Mouse (Mus musculus) hindbrain, embryonic 16.5 days (tissue): ENCODE results near the gene Astn2. TPM values are rescaled to one million over a fixed set of nuclear protein-coding genes. Genes with fewer than 3 reads are reported as not detected.

Source experiments
- ATAC-seq: fragments of 200-750 bp; cut with Nextera tagmentation; 2 replicates; pipeline ENCODE4 v1.8.0; 2017; ENCODE audit warnings: moderate TSS enrichment, moderate library complexity
- H3K27ac ChIP-seq: fragments of 300-500 bp; sonication (generic); 2 replicates; pipeline ENCODE4 v1.5.1; 2014; ENCODE audit warnings: low read depth, mild to moderate bottlenecking, control low read depth, low read length, moderate library complexity
- H3K27me3 ChIP-seq: fragments of 300-500 bp; sonication (generic); replicated peaks from 2 replicates; pipeline ENCODE4 v1.6.1; 2014; ENCODE audit warnings: low read length; ENCODE audit not compliant: control insufficient read depth, insufficient read depth
- H3K36me3 ChIP-seq: fragments of 300-500 bp; sonication (generic); 2 replicates; pipeline ENCODE4 v1.6.1; 2014; ENCODE audit warnings: mild to moderate bottlenecking, low read length, moderate library complexity, mixed read lengths; ENCODE audit not compliant: control insufficient read depth, insufficient read depth
- H3K4me1 ChIP-seq: fragments of 300-500 bp; sonication (generic); 2 replicates; pipeline ENCODE4 v1.6.1; 2014; ENCODE audit warnings: low read depth, low read length; ENCODE audit not compliant: control insufficient read depth, insufficient read depth
- H3K4me2 ChIP-seq: fragments of 300-500 bp; sonication (generic); 2 replicates; pipeline ENCODE4 v1.6.1; 2014; ENCODE audit warnings: mild to moderate bottlenecking, low read length, control low read depth, moderate library complexity
- H3K4me3 ChIP-seq: fragments of 300-500 bp; sonication (generic); 2 replicates; pipeline ENCODE4 v1.5.1; 2014; ENCODE audit warnings: mild to moderate bottlenecking, low read length, control low read depth, moderate library complexity
- H3K9ac ChIP-seq: fragments of 300-500 bp; sonication (generic); 2 replicates; pipeline ENCODE4 v1.6.1; 2014; ENCODE audit warnings: low read depth, mild to moderate bottlenecking, control low read depth, low read length, moderate library complexity
- H3K9me3 ChIP-seq: fragments of 300-500 bp; sonication (generic); 2 replicates; pipeline ENCODE4 v1.6.1; 2014; ENCODE audit warnings: mild to moderate bottlenecking, low read length, moderate library complexity; ENCODE audit not compliant: control insufficient read depth
- WGBS: fragments of 180-500 bp; shearing (Covaris S2); extraction: QIAGEN DNeasy Blood & Tissue Kit; methylation state at CpG from one replicate; pipeline ENCODE4 v1.1.7; 2014; 5-methylcytosine and 5-hydroxymethylcytosine counted together
- polyA plus RNA-seq: library from polyadenylated mRNA; unstranded; fragments of >200 nt; fragmentation: Nextera tagmentation; extraction: Ambion mirVana; gene quantifications from 2 replicates; pipeline ENCODE4 v1.2.1, GENCODE M21; 2015

The Astn2 gene
- polyA plus RNA-seq, 1 experiment from 2014 or later = 0.94 TPM

DNA sequence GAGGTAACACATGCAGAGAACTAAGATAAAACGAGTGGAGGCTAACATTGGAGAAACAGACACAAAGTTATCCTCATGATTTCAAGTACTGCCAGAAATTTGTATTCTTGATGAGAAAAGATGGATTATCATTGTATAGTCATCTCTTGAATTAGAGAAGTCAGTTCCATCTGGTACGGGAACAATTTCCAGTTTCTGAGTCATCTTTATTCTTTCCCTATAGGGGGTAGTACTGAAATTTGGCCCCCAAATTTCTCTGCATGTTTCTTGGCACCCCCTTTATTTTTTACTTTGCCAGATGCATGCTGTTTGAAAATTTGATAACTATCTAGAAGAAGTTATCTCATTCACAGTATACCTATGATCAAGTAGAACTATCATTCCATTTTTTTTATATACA, 420.8 kb downstream of the Astn2 start:
- 91% methylated on average over 2 of the region's 2 CpGs for WGBS
- no peak for ATAC-seq
- H3K4me2 ChIP-seq = no peak overlapping the region

DNA sequence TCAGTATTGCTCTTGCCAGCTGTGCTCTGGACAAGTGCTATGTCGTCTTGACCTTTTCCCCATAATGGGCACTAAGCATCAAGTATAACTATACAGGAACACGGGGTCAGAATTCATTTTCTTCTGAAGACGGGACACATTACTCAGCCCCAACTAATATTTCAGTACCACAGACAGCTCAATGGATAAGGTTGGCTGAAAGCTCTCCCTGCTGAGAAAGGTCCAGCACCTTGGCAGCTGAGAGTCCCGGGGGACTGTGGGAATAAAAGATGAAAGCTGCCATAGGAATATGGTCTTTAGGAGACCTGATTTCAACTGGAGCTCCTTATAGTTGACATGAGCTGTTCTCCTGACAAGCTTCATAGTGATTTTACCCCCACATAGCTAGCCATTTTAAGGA, 421.5 kb downstream of the Astn2 start:
- Histone ChIP-seq H3K36me3 (no peaks in the 10 kb centered on the region), H3K27ac (no peak overlapping the region)

More for the DNA sequence above, 420.8 kb downstream of the Astn2 start:
- no peaks in the 10 kb centered on the region for H3K27me3 ChIP-seq
- H3K9ac ChIP-seq = no peak overlapping the region
- H3K36me3 ChIP-seq = no peaks in the 10 kb centered on the region
- no peak overlapping the region for H3K27ac ChIP-seq
- H3K4me1 ChIP-seq = no peaks in the 10 kb centered on the region
- H3K4me3 ChIP-seq = no peak overlapping the region
- H3K9me3 ChIP-seq = no peaks in the 10 kb centered on the region

DNA sequence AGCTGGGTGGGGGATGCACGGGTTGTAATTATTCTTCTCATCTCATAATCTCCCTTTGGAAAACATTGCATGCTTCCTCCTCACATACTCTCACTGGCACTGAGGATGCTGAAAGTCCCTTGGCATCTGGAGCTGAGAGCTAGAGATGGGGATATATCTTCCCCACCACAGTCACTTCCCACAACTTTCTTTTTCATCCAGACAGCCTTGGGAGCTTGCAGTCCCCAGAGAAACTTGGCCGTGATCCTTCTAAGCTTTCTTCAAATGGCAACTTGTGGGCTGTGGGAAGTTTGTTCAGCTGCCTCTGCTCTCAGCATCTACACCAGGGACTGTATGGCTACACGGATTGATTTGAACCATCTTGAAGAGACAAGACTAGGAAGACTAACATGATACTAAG, 428.2 kb downstream of the Astn2 start:
- Histone ChIP-seq H3K9me3 (no peaks in the 10 kb centered on the region), H3K9ac (no peak overlapping the region), H3K4me3 (no peak overlapping the region), H3K27me3 (no peaks in the 10 kb centered on the region), H3K27ac (no peak overlapping the region), H3K4me1 (no peaks in the 10 kb centered on the region), H3K36me3 (no peaks in the 10 kb centered on the region), H3K4me2 (no peak overlapping the region)
- no peak for ATAC-seq
- 69% methylated on average over 3 of the region's 3 CpGs for WGBS

More for the DNA sequence above, 421.5 kb downstream of the Astn2 start:
- WGBS = 73% methylated on average over 4 of the region's 4 CpGs
- no peaks in the 10 kb centered on the region for H3K27me3 ChIP-seq
- no peak overlapping the region for H3K4me2 ChIP-seq
- no peak overlapping the region for H3K9ac ChIP-seq
- no peak overlapping the region for H3K4me3 ChIP-seq
- no peak for ATAC-seq
- H3K9me3 ChIP-seq = no peaks in the 10 kb centered on the region
- no peaks in the 10 kb centered on the region for H3K4me1 ChIP-seq

DNA sequence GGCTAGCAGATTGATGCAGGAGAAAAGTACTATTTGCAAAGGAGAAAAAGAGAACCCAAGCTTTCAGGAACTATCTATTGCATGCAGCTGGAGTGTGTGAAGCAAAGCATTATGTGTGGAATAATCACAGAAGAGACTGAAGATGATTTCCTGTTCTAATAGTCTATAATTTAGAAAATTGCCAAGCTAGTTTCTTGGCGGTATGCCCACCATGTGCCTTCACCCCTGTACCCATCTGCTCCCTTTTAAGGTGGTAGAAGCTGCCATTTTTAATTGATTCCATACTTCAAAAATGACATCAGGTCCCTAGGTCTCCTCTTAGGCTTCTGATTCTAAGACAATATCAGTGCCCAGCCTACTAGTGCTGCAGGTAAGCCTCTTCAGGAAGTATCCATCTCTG, 432.0 kb downstream of the Astn2 start:
- H3K4me2 ChIP-seq = no peak overlapping the region
- ATAC-seq = no peak
- H3K4me3 ChIP-seq = no peak overlapping the region
- H3K9me3 ChIP-seq = no peaks in the 10 kb centered on the region
- H3K4me1 ChIP-seq = no peaks in the 10 kb centered on the region
- H3K9ac ChIP-seq = no peak overlapping the region
- no peaks in the 10 kb centered on the region for H3K36me3 ChIP-seq
- 82% methylated on average over 1 of the region's 1 CpGs for WGBS
- no peaks in the 10 kb centered on the region for H3K27me3 ChIP-seq
- no peak overlapping the region for H3K27ac ChIP-seq

DNA sequence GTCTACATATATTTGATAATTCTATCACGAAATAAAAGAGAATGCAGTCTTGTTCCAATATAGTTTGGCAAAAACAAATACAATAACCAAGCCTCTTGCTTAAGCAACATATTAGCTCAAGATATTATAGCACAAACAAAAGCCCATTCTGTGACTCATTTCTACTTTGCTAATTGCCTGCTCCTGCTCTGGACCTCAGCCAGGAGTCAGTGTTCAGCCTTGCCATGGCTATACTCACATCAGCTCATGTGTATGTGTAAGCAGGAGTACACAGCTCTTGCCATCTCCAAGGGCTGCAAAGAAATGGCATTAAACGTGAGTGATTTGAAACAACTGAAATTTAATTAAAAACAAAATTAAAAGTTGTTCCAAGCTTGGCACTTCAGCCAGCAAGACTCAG, 435.1 kb downstream of the Astn2 start:
- WGBS = 51% methylated on average over 2 of the region's 2 CpGs
- H3K4me3 ChIP-seq = no peak overlapping the region

DNA sequence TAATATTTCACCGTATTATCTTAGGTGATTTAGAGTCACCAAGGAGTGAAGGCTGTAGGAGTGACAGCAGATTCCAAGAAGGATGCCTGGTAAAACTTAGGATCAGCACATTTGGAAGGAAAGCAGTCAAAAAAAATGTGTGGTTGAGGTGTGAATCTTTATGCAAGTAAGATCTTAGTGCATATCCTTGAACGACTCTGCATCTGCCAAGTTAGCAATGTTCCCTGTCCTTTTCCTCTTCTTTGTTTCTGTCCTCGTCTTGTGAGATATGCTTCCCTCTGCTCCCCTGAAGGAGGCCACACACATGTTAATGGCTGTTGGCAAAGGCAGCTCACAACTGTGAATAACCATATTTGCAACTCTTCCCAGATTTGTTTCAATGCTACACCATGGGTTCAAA, 439.8 kb downstream of the Astn2 start:
- Histone ChIP-seq H3K9me3 (no peaks in the 10 kb centered on the region), H3K9ac (no peak overlapping the region), H3K4me2 (no peak overlapping the region), H3K4me3 (no peak overlapping the region), H3K27ac (no peak overlapping the region), H3K4me1 (no peaks in the 10 kb centered on the region), H3K36me3 (no peaks in the 10 kb centered on the region), H3K27me3 (no peaks in the 10 kb centered on the region)
- 75% methylated on average over 3 of the region's 3 CpGs for WGBS
- no peak for ATAC-seq

More for the DNA sequence above, 435.1 kb downstream of the Astn2 start:
- Histone ChIP-seq H3K9me3 (no peaks in the 10 kb centered on the region), H3K36me3 (no peaks in the 10 kb centered on the region), H3K4me1 (no peaks in the 10 kb centered on the region), H3K27me3 (no peaks in the 10 kb centered on the region), H3K4me2 (no peak overlapping the region), H3K9ac (no peak overlapping the region), H3K27ac (no peak overlapping the region)
- peak; percentile 65 for ATAC-seq

DNA sequence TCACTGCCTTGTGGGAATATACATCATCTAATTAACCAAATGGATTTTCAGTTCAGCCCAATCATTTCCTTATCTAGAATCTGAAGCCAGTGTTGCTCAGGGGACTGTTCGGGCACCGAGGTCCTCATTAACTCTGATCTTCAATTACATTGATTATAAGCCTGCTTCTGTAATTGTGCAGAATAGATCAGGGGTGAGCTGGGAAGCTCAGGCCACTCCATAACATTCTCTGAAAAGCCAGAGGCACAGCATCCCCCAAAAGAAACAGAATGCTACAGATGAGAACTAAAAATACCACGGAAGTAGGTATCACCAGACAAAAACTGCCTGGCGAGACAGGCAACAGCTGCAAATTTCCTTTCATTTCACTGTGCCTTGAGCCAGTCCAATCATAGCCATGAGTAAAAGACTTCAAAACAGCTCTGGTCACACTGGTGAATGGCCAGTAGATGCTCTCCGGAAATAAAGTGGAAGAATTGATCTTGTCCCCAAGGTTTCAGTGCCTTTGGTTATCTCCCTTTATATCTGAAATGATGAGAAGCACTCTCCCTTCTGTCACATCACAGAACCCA, 445.1 kb downstream of the Astn2 start:
- WGBS = 66% methylated on average over 5 of the region's 5 CpGs
- Histone ChIP-seq H3K4me3 (no peak overlapping the region), H3K9me3 (no peaks in the 10 kb centered on the region), H3K4me2 (no peak overlapping the region), H3K27ac (no peak overlapping the region), H3K36me3 (no peaks in the 10 kb centered on the region), H3K27me3 (no peaks in the 10 kb centered on the region), H3K4me1 (no peaks in the 10 kb centered on the region), H3K9ac (no peak overlapping the region)
- no peak for ATAC-seq

DNA sequence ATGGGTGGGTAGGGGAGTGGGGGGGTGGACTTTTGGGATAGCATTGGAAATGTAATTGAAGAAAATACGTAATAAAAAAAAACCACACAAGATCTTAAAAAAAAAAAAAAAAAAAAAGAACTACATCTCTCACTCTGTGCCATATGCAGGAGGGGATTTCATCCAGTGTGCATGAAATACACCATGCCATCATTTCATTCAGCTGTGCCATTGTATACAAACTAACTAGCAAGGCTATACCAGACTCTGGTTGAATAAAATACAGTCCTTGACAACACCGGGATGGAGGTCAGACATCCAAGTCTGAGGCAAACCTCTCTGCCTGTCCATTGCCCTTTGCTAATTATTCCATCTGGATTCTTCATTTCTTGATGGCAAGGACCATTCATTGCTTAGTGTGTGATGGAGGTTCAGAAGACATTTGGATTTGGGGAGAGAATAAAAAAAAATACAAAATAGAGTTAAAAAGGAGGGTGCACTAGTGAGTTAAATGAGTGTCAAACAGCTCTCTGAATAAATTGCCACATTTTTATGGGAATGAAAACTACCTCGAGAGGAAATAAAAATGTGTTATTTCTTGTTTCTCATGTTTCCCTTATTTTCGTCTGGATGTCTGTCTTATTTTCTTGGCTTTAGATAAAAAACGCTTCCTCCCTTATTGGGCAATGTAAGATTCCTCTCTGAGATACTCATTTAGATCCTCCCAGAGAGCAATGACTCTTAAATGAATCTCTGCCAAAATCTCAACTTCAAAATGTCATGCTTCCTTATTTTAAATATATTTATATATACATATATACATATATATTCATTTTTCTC, 445.8 kb downstream of the Astn2 start:
- H3K4me2 ChIP-seq = no peak overlapping the region
- no peak for ATAC-seq
- 85% methylated on average over 5 of the region's 5 CpGs for WGBS
- no peaks in the 10 kb centered on the region for H3K27me3 ChIP-seq
- H3K36me3 ChIP-seq = no peaks in the 10 kb centered on the region
- H3K9me3 ChIP-seq = no peaks in the 10 kb centered on the region
- no peaks in the 10 kb centered on the region for H3K4me1 ChIP-seq
- no peak overlapping the region for H3K27ac ChIP-seq
- no peak overlapping the region for H3K4me3 ChIP-seq
- H3K9ac ChIP-seq = no peak overlapping the region

DNA sequence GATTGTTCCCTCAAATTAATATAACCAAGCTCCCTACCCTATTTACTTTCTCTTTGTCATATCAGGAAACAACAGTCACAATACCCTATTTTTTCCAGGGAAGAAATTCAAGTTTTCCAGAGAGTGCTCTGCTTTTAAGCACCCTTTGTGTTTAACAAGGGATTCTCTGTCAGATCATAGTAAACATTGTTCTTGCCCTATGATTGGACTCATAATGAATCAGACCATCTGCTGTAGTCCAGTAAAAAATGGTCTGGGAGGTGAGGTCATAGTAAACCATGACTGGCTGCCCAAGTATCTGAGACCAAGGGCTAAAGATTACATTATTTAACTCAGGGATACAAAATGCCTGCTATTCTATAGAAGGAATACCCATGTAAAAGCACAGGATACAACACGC, 452.5 kb downstream of the Astn2 start:
- Histone ChIP-seq H3K27ac (no peak overlapping the region), H3K9me3 (no peaks in the 10 kb centered on the region), H3K4me3 (no peak overlapping the region), H3K4me1 (no peaks in the 10 kb centered on the region), H3K27me3 (no peaks in the 10 kb centered on the region), H3K36me3 (no peaks in the 10 kb centered on the region), H3K4me2 (no peak overlapping the region), H3K9ac (no peak overlapping the region)
- 87% methylated on average over 1 of the region's 1 CpGs for WGBS
- ATAC-seq = no peak
